Mouse (Mus musculus) midbrain, embryonic 15.5 days (tissue): ENCODE measurements around the gene Dynlt1a. TPM values are rescaled to one million over a fixed set of nuclear protein-coding genes. Genes with fewer than 3 reads are reported as not detected.
A peak's percentile ranks its signal among the peaks of the same experiment; 100 is the strongest.
"Not testable (repeated sequence)": the region's sequence is repeated elsewhere in the genome, so short reads cannot be mapped to it uniquely, and the experiment has no call there.

ENCODE experiments used
- ATAC-seq: fragments of 200-750 bp; cut with Nextera tagmentation; replicated peaks from 2 replicates; pipeline ENCODE4 v1.8.0; 2017; ENCODE audit warnings: moderate TSS enrichment
- H3K27ac ChIP-seq: fragments of 300-500 bp; sonication (generic); 2 replicates; pipeline ENCODE4 v1.5.1; 2015; ENCODE audit warnings: mild to moderate bottlenecking, inconsistent platforms
- H3K27me3 ChIP-seq: fragments of 300-500 bp; sonication (generic); replicated peaks from 2 replicates; pipeline ENCODE4 v1.6.1; 2015; ENCODE audit warnings: inconsistent platforms
- H3K36me3 ChIP-seq: fragments of 300-500 bp; sonication (generic); replicated peaks from 2 replicates; pipeline ENCODE4 v1.6.1; 2015; ENCODE audit warnings: inconsistent platforms
- H3K4me1 ChIP-seq: fragments of 300-500 bp; sonication (generic); 2 replicates; pipeline ENCODE4 v1.6.1; 2015; ENCODE audit warnings: inconsistent platforms
- H3K4me2 ChIP-seq: fragments of 300-500 bp; sonication (generic); 2 replicates; pipeline ENCODE4 v1.6.1; 2015; ENCODE audit warnings: inconsistent platforms, mild to moderate bottlenecking, moderate library complexity
- H3K4me3 ChIP-seq: fragments of 300-500 bp; sonication (generic); 2 replicates; pipeline ENCODE4 v1.5.1; 2015; ENCODE audit warnings: mild to moderate bottlenecking, inconsistent platforms
- H3K9ac ChIP-seq: fragments of 300-500 bp; sonication (generic); 2 replicates; pipeline ENCODE4 v1.6.1; 2015; ENCODE audit warnings: mild to moderate bottlenecking, inconsistent platforms
- H3K9me3 ChIP-seq: fragments of 300-500 bp; sonication (generic); 2 replicates; pipeline ENCODE4 v1.6.1; 2016; ENCODE audit warnings: inconsistent platforms
- WGBS: fragments of 180-500 bp; shearing (Covaris S2); methylation state at CpG from one replicate; pipeline ENCODE4 v1.1.7; 2015; ENCODE audit warnings: mixed read lengths; 5-methylcytosine and 5-hydroxymethylcytosine counted together
- polyA plus RNA-seq: library from polyadenylated mRNA; unstranded; fragments of >200 nt; fragmentation: Nextera tagmentation; extraction: Ambion mirVana; gene quantifications from 2 replicates; pipeline ENCODE4 v1.2.1, GENCODE M21; 2015

The Dynlt1a gene
- polyA plus RNA-seq, 1 experiment from 2014 or later = 59.4 TPM

DNA sequence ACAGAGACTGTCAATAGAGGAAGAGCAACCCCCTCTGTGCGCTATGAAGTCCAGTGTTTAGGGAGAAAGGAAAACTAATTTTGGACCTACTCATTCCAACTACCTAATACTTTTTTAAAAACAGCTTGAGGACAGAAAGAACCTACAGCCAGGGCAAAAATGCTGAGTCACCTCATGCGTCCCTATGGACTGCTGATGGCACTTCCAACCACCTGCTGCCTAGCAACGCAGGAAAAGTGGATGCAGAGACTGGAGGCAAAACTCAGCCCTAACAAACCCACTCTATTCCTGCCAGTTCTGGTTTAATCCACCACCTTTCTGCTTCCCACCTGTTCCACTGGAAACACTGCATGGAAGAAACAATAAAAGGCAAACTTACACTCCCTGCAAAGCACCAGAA lies 4.5 kb downstream of the Dynlt1a start:
- not testable (repeated sequence) for H3K9me3 ChIP-seq, H3K27me3 ChIP-seq, ATAC-seq, H3K9ac ChIP-seq, H3K36me3 ChIP-seq, H3K4me3 ChIP-seq, H3K4me1 ChIP-seq, H3K4me2 ChIP-seq, H3K27ac ChIP-seq
- WGBS = 75% methylated on average over 3 of the region's 3 CpGs

DNA sequence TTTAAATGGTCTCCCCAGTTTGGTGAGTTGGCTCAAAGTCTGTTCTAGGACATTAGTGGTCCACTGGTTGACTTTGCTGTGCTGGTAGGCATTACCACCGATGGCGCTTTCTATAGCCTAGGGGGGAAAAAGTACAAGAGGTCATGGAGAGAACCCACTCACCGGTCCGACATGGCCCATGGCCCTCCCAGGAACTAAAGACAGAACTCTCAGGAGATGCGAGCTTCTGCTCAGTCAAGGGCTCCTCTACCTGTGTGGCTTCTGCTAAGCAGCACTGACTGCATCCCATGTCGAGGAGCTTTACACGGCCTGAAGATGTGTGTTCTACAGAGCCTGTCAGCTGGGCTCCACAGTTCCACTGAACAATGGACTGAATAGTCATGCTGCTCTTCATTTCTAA lies 5.6 kb downstream of the Dynlt1a start:
- not testable (repeated sequence) for H3K36me3 ChIP-seq, H3K27ac ChIP-seq
- 96% methylated on average over 7 of the region's 7 CpGs for WGBS

DNA sequence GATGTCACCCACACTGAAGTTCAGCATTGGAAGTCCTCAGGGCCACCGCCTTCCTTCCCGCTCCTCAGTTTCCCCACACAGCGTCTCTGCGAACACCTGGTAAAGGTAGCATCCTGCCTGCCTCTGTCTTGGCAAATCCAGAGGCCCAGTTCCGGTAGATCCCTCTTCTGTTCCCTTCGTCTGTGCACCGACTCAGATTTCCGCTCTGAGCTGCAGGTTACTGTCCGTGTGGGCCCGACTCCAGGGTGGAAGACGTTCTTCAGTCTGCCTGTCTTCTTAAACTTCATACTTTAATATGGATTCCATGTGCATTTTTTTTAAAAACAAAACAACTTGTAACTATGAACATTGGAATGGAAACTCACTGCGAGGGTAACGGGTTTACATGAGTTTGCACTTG lies 10.8 kb downstream of the Dynlt1a start:
- 96% methylated on average over 11 of the region's 13 CpGs for WGBS
- H3K4me1 ChIP-seq, H3K27ac ChIP-seq, ATAC-seq, H3K9ac ChIP-seq, H3K27me3 ChIP-seq, H3K9me3 ChIP-seq, H3K4me3 ChIP-seq, H3K36me3 ChIP-seq, H3K4me2 ChIP-seq: not testable (repeated sequence)

More for the DNA sequence above, 5.6 kb downstream of the Dynlt1a start:
- H3K4me1 ChIP-seq, H3K27me3 ChIP-seq, H3K9ac ChIP-seq, ATAC-seq, H3K4me2 ChIP-seq, H3K4me3 ChIP-seq, H3K9me3 ChIP-seq: not testable (repeated sequence)

DNA sequence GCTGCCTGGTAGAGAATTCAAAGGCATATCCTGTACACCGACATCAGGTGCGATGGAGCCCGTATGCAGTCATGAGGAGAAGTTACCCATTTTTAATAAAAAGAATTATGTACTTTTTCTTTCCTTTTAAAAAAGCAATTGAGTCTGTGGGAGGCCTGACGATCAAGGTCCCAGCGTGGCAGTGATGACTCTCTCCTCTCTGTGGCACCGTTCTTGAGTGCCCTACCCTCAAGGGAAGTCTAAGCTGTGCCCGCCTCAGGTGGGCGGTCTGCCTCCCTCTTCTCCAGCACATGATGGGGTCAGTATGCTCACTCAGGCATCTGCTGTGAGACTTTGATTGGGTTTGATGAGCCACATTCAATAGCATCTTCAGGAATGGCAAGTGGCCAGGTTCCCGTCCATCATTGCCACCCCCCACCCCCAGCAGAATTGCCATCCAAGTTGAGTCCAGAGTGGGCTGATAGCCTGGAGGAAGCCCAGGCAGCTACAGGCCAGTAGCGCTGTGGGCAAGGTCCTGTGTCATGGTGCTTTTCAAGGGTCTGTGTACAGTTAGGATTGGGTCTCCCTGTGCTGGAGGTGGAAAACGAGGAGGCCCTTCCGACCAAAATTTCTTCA lies 11.5 kb downstream of the Dynlt1a start:
- not testable (repeated sequence) for ATAC-seq, H3K9ac ChIP-seq, H3K4me3 ChIP-seq, H3K27me3 ChIP-seq, H3K27ac ChIP-seq, H3K4me2 ChIP-seq, H3K4me1 ChIP-seq, H3K36me3 ChIP-seq, H3K9me3 ChIP-seq
- WGBS = 88% methylated on average over 12 of the region's 12 CpGs

DNA sequence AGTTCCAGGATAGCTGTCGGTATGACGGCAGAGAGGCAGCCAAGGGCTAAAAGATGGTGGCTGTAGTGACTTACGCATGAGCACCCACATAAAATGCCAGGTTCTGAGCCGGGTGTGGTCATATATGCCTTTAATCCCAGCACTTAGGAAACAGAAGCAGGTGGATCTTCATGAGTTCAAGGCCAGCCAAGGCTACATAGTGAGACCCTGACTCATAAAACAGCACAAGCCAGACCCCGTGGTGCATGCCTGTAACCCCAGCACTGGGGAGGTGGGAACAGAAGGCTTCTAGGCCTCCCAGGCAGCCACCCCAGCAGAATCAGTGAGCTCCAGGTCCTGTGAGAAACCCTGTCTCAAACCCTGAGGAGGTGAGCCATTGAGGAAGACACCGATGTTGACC lies 12.4 kb downstream of the Dynlt1a start:
- not testable (repeated sequence) for H3K4me2 ChIP-seq, H3K27ac ChIP-seq, H3K4me3 ChIP-seq, ATAC-seq, H3K27me3 ChIP-seq, H3K36me3 ChIP-seq, H3K4me1 ChIP-seq, H3K9me3 ChIP-seq, H3K9ac ChIP-seq
- 93% methylated on average over 5 of the region's 6 CpGs for WGBS

DNA sequence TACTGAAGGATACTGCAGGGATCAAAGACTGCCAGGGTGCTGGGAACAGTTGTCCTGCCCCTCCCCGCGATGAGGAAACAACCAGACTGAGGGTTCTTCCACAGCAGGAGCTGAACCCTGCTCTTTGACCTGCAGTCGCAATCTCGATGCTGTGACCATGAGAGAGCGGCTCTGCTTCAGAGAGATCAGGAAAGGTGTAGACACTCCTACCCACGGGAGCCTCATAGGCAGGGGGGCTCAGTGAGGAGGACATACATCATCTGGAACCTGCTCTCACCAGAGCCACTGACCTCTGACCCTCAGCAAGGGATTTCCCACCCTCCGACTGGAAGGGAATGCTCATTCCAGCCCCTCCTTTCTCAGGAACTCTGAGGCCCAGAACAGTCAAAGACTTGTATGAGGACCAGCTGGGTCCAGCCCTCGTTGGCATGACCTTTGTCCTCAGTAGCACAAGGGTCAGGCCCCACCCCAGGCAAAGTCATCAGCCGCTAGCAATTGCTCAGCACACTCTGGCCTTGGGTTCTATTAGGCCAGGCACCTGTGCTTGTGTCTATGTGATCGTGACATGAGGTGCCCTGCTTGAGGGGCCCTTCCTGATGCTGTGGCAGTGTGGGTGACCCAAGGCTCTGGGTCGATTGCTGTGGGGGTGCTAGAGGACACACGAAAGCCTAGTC lies 17.0 kb downstream of the Dynlt1a start:
- not testable (repeated sequence) for H3K9ac ChIP-seq, H3K27me3 ChIP-seq, H3K36me3 ChIP-seq, H3K9me3 ChIP-seq, H3K4me2 ChIP-seq, ATAC-seq, H3K4me1 ChIP-seq, H3K4me3 ChIP-seq, H3K27ac ChIP-seq
- WGBS = 64% methylated on average over 9 of the region's 12 CpGs

DNA sequence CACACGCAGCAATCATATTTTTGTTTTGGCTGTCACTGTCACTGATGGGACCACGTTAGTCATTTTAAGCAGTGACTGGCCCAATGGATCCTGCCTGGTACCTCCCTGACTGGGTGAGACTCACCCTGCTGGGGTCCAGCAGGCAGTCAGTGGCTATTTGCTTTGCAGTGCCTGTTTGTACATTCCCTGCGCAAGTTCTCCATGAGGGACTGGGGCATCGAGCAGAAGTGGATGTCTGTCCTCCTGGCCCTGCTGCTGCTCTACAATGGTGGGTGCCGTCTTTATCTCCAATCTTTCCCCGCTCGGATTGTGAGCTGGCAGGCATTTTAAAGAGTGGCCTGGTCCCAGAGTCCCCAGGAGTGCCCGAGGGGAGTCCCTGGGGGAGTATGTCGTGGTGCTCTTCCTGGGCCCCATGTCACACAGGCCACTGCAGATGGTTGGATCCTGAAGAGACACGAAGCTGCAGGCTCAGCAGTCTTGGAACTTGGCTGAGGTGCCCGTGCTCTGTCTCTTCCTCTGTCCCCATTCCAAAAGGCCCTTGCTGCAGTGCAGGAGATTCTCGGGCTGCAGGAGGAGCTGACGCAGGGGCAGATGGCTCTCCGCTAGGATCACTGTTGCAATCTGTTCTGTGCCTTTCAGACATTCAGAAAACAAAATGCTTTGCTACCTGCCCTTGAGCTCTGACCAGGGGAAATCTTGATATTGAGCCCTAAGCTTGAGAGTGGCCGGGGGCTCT lies 20.1 kb downstream of the Dynlt1a start:
- not testable (repeated sequence) for H3K9me3 ChIP-seq, H3K27ac ChIP-seq, H3K36me3 ChIP-seq, H3K4me1 ChIP-seq, H3K27me3 ChIP-seq, ATAC-seq, H3K9ac ChIP-seq, H3K4me2 ChIP-seq, H3K4me3 ChIP-seq
- 93% methylated on average over 9 of the region's 15 CpGs for WGBS

DNA sequence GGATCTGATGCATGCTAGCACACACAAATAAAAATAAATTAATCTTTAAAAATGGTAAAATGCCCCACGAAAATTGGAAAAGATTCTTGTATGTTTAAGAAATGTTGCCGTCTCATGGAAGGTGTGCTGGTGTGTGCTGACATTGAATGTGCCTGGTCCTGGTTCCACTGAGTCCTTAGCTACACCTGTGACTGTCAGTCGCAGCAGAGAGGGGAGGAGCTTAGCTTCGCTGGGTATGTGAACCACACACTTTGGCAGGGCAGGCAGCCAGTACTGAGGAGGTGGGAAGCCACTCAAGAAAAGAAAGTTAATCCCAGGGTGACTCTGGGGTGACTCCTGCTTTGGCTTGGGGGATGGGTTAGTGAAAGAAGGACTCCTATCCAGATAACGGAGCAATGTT lies 23.4 kb downstream of the Dynlt1a start:
- H3K4me1 ChIP-seq, H3K27me3 ChIP-seq, H3K9ac ChIP-seq, H3K36me3 ChIP-seq, H3K9me3 ChIP-seq, H3K27ac ChIP-seq, H3K4me3 ChIP-seq, H3K4me2 ChIP-seq: not testable (repeated sequence)
- ATAC-seq = 0 out of 2 replicates have a peak, but pooled peaks have one; percentile 17
- 86% methylated on average over 1 of the region's 5 CpGs for WGBS

DNA sequence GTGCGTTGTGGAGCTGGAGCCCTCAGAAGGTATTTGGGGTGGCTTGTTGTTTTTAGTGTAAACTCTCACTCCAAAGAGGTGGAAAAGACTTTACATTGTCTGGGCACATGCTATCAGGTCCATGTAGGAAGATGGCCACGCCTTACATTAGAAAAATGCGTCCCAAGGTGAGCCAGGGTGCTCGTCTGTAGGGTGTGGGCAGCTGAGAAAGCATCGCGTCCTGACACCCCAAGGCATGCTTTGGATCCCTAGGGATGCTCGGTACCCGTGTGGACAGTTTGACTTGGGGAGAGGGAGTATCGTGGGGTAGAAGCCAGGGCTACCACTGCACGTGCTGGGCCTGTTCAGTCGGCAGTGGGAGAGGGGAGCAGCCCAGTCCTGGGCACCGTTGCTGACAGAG lies 28.3 kb downstream of the Dynlt1a start:
- H3K27me3 ChIP-seq, H3K9me3 ChIP-seq, H3K4me1 ChIP-seq, H3K36me3 ChIP-seq, ATAC-seq, H3K27ac ChIP-seq, H3K4me3 ChIP-seq, H3K9ac ChIP-seq, H3K4me2 ChIP-seq: not testable (repeated sequence)
- WGBS = 94% methylated on average over 12 of the region's 12 CpGs

DNA sequence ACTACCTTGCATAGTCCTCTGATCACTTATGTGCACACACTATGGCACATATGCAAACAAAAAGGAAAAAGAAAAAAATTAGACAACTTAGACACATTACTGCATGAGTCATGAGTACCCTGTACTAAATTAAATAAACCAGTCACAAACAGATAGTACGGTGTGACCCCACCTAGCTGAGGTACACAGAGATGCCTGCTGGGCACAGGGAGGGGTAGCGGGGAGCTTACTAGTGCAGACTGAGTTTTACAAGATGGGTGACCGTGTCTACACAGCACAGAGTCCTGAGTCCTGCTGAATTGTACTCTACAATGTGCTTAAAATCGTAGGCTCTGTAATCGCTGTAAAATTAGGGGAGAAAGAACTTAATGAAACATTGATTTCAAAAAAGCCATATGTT lies 31.1 kb downstream of the Dynlt1a start:
- H3K9ac ChIP-seq, H3K4me3 ChIP-seq, H3K4me1 ChIP-seq, H3K36me3 ChIP-seq, ATAC-seq, H3K27ac ChIP-seq, H3K9me3 ChIP-seq, H3K27me3 ChIP-seq, H3K4me2 ChIP-seq: not testable (repeated sequence)
- 97% methylated on average over 5 of the region's 5 CpGs for WGBS

DNA sequence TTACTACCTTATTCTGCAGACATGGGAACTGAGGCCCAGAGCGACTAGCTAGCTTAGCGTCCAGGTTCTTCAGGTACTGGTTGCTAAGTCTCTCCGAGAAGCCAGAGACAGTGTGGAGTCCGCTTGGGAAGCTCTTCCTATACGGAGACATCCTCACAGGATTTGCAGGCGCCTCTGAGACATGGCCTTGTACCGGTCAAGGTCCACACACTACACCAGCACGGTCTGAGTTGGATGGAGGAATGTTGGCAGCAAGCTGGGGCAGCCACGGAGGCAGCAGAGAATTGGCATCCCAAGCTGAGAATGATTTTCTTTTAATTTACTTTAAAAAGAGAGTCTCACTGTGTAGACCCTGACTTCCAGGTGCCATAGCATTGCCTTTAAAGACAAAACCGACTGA lies 34.2 kb downstream of the Dynlt1a start:
- H3K27me3 ChIP-seq, H3K27ac ChIP-seq, H3K9ac ChIP-seq, H3K4me3 ChIP-seq, H3K36me3 ChIP-seq, H3K4me1 ChIP-seq, H3K4me2 ChIP-seq, ATAC-seq, H3K9me3 ChIP-seq: not testable (repeated sequence)
- WGBS = 97% methylated on average over 8 of the region's 10 CpGs

DNA sequence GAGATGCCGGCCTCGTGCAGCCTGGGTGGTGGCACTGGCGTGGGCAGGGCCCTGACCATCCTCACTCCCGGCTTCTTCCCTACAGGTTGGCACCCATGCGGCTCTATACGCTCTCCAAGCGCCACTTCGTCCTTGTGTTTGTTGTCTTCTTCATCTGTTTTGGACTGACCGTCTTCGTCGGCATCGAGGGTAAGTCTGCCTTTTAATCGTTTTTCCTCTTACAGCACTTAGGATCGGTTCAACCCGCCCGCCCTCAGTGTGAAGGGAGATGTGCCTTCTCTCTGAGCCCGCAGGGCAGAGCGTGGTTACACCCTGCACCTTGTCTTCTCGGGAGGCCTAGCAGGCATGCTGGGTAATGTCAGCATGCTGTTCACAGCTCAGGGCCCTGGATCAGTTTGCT lies 36.8 kb downstream of the Dynlt1a start:
- H3K4me1 ChIP-seq, H3K27ac ChIP-seq, H3K9me3 ChIP-seq, H3K4me3 ChIP-seq, H3K36me3 ChIP-seq, H3K27me3 ChIP-seq, H3K9ac ChIP-seq, H3K4me2 ChIP-seq, ATAC-seq: not testable (repeated sequence)
- 94% methylated on average over 19 of the region's 19 CpGs for WGBS

DNA sequence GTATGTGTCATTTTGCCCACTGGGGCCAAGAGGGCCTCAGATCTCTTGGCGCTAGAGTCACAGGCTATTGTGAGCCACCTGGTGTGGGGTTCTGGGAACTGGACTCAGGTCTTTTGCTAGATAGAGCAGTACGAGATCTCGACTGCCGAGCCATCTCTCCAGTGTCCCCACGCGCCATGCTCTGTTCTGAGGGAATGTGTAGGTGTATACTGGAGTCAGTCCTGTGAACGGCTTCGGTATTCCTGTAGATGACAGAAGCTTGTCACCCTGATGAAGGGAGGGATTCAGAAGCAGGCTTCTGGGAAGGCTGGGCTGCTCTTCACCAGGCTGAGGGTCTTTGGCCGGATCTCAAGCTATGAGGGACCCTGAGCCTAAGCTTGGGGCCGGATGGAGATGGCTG lies 37.5 kb downstream of the Dynlt1a start:
- not testable (repeated sequence) for H3K9ac ChIP-seq, H3K9me3 ChIP-seq, H3K27me3 ChIP-seq, H3K4me1 ChIP-seq, H3K27ac ChIP-seq, H3K4me3 ChIP-seq, H3K36me3 ChIP-seq, H3K4me2 ChIP-seq
- ATAC-seq = 0 out of 2 replicates have a peak, but pooled peaks have one; percentile 24
- WGBS = 88% methylated on average over 10 of the region's 10 CpGs
